ENCODE assay signal across 23 mouse cellular contexts in the genomic region with DNA sequence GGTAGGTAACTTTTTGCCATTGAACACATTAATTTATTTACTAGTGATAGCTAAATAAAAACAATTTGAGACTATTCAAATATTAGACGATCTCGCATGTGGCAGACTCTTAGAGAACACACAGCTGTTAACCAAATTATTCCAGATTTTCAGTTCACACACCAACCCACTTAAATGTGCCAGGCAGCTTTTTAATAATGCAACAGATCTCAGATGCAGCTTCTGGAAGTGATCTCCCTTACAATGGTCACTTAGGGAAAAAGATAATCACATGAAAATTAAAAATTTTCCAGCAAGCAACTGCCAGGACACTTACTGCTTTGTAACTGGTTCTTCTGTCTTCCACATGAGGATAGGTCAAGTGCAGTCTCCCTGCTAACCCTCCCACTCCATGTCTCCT.
"Had no signal": no experiment of that assay in that cellular context is flagged by ENCODE, and none has a peak within 500 bp of the region (broad histone marks: within the 10 kb centered on the region; RNA-seq: fewer than 3 reads in every experiment).

No protein-coding gene starts in this region.

- H3K27ac ChIP-seq: limb, embryonic 12.5 days; limb, embryonic 15.5 days; liver, embryonic 14.5 days; macrophage; midbrain, embryonic 12.5 days; neural tube, embryonic 12.5 days; stomach, postnatal 0 days had no signal

- H3K4me3 ChIP-seq: limb, embryonic 12.5 days; limb, embryonic 15.5 days; midbrain, embryonic 12.5 days; neural tube, embryonic 12.5 days had no signal

- H3K9ac ChIP-seq: limb, embryonic 12.5 days; limb, embryonic 15.5 days; liver, embryonic 14.5 days; liver, postnatal 0 days; lung, embryonic 14.5 days; midbrain, embryonic 12.5 days; neural tube, embryonic 12.5 days had no signal

- DNase-seq: kidney, adult 2 months; kidney, postnatal 10 days; kidney, postnatal 36 days; left cerebral cortex, postnatal 4 days; liver, postnatal 0 days; lung, embryonic 14.5 days; right cerebral cortex, adult 18-20 months; right cerebral cortex, postnatal 14 days; right cerebral cortex, postnatal 4 days; thymus, adult 2 months; thymus, postnatal 14 days; thymus, postnatal 4 days had no signal

- H3K9me3 ChIP-seq: limb, embryonic 12.5 days; limb, embryonic 15.5 days; midbrain, embryonic 12.5 days; neural tube, embryonic 12.5 days had no signal

- ATAC-seq: intestine, postnatal 0 days; liver, postnatal 0 days; lung, postnatal 0 days; midbrain, embryonic 16.5 days had no signal

- H3K4me1 ChIP-seq: limb, embryonic 12.5 days; limb, embryonic 15.5 days; midbrain, embryonic 12.5 days; neural tube, embryonic 12.5 days had no signal

- H3K36me3 ChIP-seq: limb, embryonic 12.5 days; limb, embryonic 15.5 days; midbrain, embryonic 12.5 days; neural tube, embryonic 12.5 days had no signal

- H3K4me2 ChIP-seq: limb, embryonic 12.5 days; limb, embryonic 15.5 days; liver, embryonic 11.5 days; lung, embryonic 14.5 days; midbrain, embryonic 12.5 days; neural tube, embryonic 12.5 days had no signal

- H3K27me3 ChIP-seq: limb, embryonic 12.5 days; limb, embryonic 15.5 days; midbrain, embryonic 12.5 days; neural tube, embryonic 12.5 days had no signal
